Mouse (Mus musculus): ENCODE measurements at regions not wholly inside any gene's neighbourhood (a gene's known extent, or its start where the extent isn't known, plus 50 kb on each side); places are given as distances from the start of the nearest gene placed in this dataset.

DNA sequence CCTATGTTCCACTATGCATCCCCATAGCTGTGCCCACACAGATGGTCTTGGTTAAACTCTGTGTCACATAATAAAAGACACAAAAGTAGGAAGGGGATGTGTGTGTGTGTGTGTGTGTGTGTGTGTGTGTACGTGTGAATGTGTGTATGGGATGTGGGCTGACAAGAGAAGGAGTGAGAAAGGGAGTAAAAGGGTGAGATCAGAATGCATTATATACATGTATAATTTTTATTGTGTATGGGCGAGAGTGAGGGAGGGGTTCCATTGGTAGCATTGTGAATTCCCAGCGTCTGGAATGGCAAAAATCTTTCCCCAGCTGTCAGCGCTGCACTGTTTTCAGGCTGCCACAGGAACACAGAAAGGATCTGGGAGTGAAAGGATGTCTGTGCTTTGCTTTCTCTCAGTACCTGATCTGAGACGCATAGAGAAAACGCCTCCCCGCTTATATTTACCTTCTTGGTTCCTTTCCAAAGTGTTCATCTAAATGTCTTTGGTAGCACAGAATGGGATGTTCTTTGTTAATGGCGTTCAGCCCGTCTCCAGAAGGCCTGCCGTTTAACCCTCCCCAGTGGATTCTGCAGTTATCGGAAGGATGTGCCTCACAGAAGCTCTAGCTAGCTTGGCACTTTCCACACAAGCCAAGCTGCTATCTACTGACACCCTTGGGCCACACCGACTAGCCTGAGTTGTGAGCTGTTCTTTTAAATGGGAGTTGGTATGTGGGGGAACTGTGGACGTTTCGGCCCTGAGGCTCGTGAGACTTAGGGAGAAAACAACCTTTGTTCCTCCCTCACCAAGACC is 785.8 kb downstream of the Tmem114 start:
- TF ChIP-seq POLR2A (IDR thresholded peaks at IDR 0.05; ENCODE audit: insufficient read length, low read depth) = no peak
- TF ChIP-seq USF1 (IDR thresholded peaks at IDR 0.05; ENCODE audit: low read depth) = no peak

All from myocyte (in vitro differentiated cells).